27 mouse cellular contexts compared by ENCODE assay signal in genomic region chr1:160785681-160786225, GRCm38 (mm10). TPM values are rescaled to one million over a fixed set of nuclear protein-coding genes. Genes with fewer than 3 reads are reported as not detected.
DNase-seq lines count a peak whose midpoint lies in the region; ATAC-seq and TF ChIP-seq lines count a peak whose summit lies in the region.
"Had no signal": no experiment of that assay in that cellular context is flagged by ENCODE, and none has a peak within 500 bp of the region (broad histone marks: within the 10 kb centered on the region; RNA-seq: fewer than 3 reads in every experiment).

No protein-coding gene starts in this region.

- no peak overlapping the region for H3K4me2 ChIP-seq in kidney, embryonic 15.5 days
- no peak overlapping the region for H3K4me2 ChIP-seq in liver, embryonic 12.5 days
- no peak overlapping the region for H3K4me2 ChIP-seq in liver, postnatal 0 days (ENCODE audit: low read depth, low read length)
- H3K4me2 ChIP-seq: embryonic facial prominence, embryonic 15.5 days; forebrain, embryonic 12.5 days; midbrain, embryonic 15.5 days had no signal

- peak overlapping the region; percentile 99 for H3K27ac ChIP-seq in kidney, adult 2 months (ENCODE audit: insufficient read depth, low read depth, low read length)
- no peak overlapping the region for H3K27ac ChIP-seq in kidney, embryonic 15.5 days
- H3K27ac ChIP-seq in liver, adult 2 months (replicated peaks; ENCODE audit: insufficient read depth, low read depth, low read length) = peak overlapping the region; percentile 69
- no peak overlapping the region for H3K27ac ChIP-seq in liver, embryonic 12.5 days
- H3K27ac ChIP-seq in liver, postnatal 0 days (ENCODE audit: low read depth) = peak overlapping the region; percentile 41
- no peak overlapping the region for H3K27ac ChIP-seq in hindbrain, embryonic 10.5 days
- H3K27ac ChIP-seq: embryonic facial prominence, embryonic 10.5 days; embryonic facial prominence, embryonic 15.5 days; forebrain, embryonic 12.5 days; hindbrain, postnatal 0 days; midbrain, embryonic 10.5 days; midbrain, embryonic 15.5 days had no signal

- no peaks in the 10 kb centered on the region for H3K27me3 ChIP-seq in kidney, adult 2 months (replicated peaks; ENCODE audit: control insufficient read depth, insufficient read depth, low read length)
- H3K27me3 ChIP-seq in kidney, embryonic 15.5 days = no peaks in the 10 kb centered on the region
- H3K27me3 ChIP-seq in liver, adult 2 months (ENCODE audit: control insufficient read depth, insufficient read depth, low read length) = no peaks in the 10 kb centered on the region
- no peaks in the 10 kb centered on the region for H3K27me3 ChIP-seq in liver, embryonic 12.5 days (replicated peaks)
- H3K27me3 ChIP-seq in liver, postnatal 0 days (ENCODE audit: insufficient read depth, low read length) = no peaks in the 10 kb centered on the region
- H3K27me3 ChIP-seq in hindbrain, embryonic 10.5 days (ENCODE audit: insufficient read depth, poor library complexity, severe bottlenecking) = no peaks in the 10 kb centered on the region
- H3K27me3 ChIP-seq: CH12.LX; embryonic facial prominence, embryonic 15.5 days; forebrain, embryonic 12.5 days; midbrain, embryonic 15.5 days had no signal

- H3K36me3 ChIP-seq in kidney, adult 2 months (ENCODE audit: control insufficient read depth, insufficient read depth, low read length) = no peaks in the 10 kb centered on the region
- no peaks in the 10 kb centered on the region for H3K36me3 ChIP-seq in kidney, embryonic 15.5 days
- H3K36me3 ChIP-seq in liver, adult 2 months (ENCODE audit: control insufficient read depth, insufficient read depth, low read length) = no peaks in the 10 kb centered on the region
- H3K36me3 ChIP-seq in liver, embryonic 12.5 days = no peaks in the 10 kb centered on the region
- H3K36me3 ChIP-seq in liver, postnatal 0 days (replicated peaks; ENCODE audit: insufficient read depth, low read length) = no peaks in the 10 kb centered on the region
- no peaks in the 10 kb centered on the region for H3K36me3 ChIP-seq in hindbrain, embryonic 10.5 days
- H3K36me3 ChIP-seq: embryonic facial prominence, embryonic 10.5 days; embryonic facial prominence, embryonic 15.5 days; forebrain, embryonic 12.5 days; midbrain, embryonic 10.5 days; midbrain, embryonic 15.5 days had no signal

- TF ChIP-seq CTCF in kidney, adult 2 months (conservative IDR thresholded peaks at IDR 0.05; ENCODE audit: insufficient read depth, insufficient read length, low read depth, low read length) = no peak
- no peak for TF ChIP-seq CTCF in liver, adult 2 months (IDR thresholded peaks at IDR 0.05; ENCODE audit: low read depth, low read length)
- no peak for TF ChIP-seq CTCF in liver, postnatal 0 days (IDR thresholded peaks at IDR 0.05; ENCODE audit: low read depth)

- H3K9ac ChIP-seq in kidney, embryonic 15.5 days = no peak overlapping the region
- H3K9ac ChIP-seq in liver, adult 2 months (ENCODE audit: low read depth, low read length) = no peak overlapping the region
- no peak overlapping the region for H3K9ac ChIP-seq in liver, embryonic 12.5 days
- no peak overlapping the region for H3K9ac ChIP-seq in liver, postnatal 0 days (replicated peaks)
- H3K9ac ChIP-seq: embryonic facial prominence, embryonic 15.5 days; forebrain, embryonic 12.5 days; forebrain, postnatal 0 days; midbrain, embryonic 15.5 days had no signal

- 37% methylated on average over 4 of the region's 4 CpGs for WGBS in kidney, adult 2 months
- WGBS in kidney, embryonic 15.5 days = 69% methylated on average over 4 of the region's 4 CpGs
- 30% methylated on average over 4 of the region's 4 CpGs for WGBS in liver, adult 2 months
- WGBS in liver, embryonic 12.5 days (ENCODE audit: insufficient replicate concordance) = 80% methylated on average over 4 of the region's 4 CpGs
- 61% methylated on average over 4 of the region's 4 CpGs for whole genome bisulfite sequencing in liver, postnatal 0 days (ENCODE audit: insufficient replicate concordance)
- 84% methylated on average over 4 of the region's 4 CpGs for WGBS in hindbrain, embryonic 10.5 days

- TF ChIP-seq POLR2A in kidney, adult 2 months (IDR thresholded peaks at IDR 0.05; ENCODE audit: low read depth, low read length) = no peak
- TF ChIP-seq POLR2A in liver, adult 2 months (IDR thresholded peaks at IDR 0.05; ENCODE audit: extremely low read depth, insufficient read depth, low read length) = no peak

- H3K4me3 ChIP-seq in kidney, adult 2 months (ENCODE audit: insufficient read depth, low read depth, low read length) = no peak overlapping the region
- H3K4me3 ChIP-seq in kidney, embryonic 15.5 days (replicated peaks) = no peak overlapping the region
- H3K4me3 ChIP-seq in liver, adult 2 months (ENCODE audit: insufficient read depth, low read depth, low read length) = no peak overlapping the region
- no peak overlapping the region for H3K4me3 ChIP-seq in liver, embryonic 12.5 days
- no peak overlapping the region for H3K4me3 ChIP-seq in liver, postnatal 0 days (ENCODE audit: low read depth, low read length)
- H3K4me3 ChIP-seq in hindbrain, embryonic 10.5 days = no peak overlapping the region
- H3K4me3 ChIP-seq: embryonic facial prominence, embryonic 10.5 days; embryonic facial prominence, embryonic 15.5 days; forebrain, embryonic 12.5 days; midbrain, embryonic 10.5 days; midbrain, embryonic 15.5 days had no signal

- TF ChIP-seq EP300 in liver, postnatal 0 days (IDR thresholded peaks at IDR 0.05; ENCODE audit: low read depth) = no peak

- ATAC-seq in kidney, embryonic 15.5 days (replicated peaks; ENCODE audit: low FRiP score) = no peak
- ATAC-seq in liver, embryonic 12.5 days = no peak
- peak; percentile 46; the same call in 1 of the 2 replicates for ATAC-seq in liver, postnatal 0 days
- ATAC-seq: forebrain, postnatal 0 days; hindbrain, postnatal 0 days; midbrain, embryonic 15.5 days had no signal

- peaks cover 18% of the 10 kb centered on the region; the same call in 1 of the 2 replicates for H3K79me2 ChIP-seq in liver, adult 2 months (ENCODE audit: control insufficient read depth, insufficient read depth, low read length)

- H3K4me1 ChIP-seq in kidney, adult 2 months (ENCODE audit: control insufficient read depth, insufficient read depth, low read length) = peaks cover 20% of the 10 kb centered on the region
- no peaks in the 10 kb centered on the region for H3K4me1 ChIP-seq in kidney, embryonic 15.5 days
- H3K4me1 ChIP-seq in liver, adult 2 months (ENCODE audit: control insufficient read depth, insufficient read depth, low read length) = peaks cover 27% of the 10 kb centered on the region
- peaks cover 47% of the 10 kb centered on the region for H3K4me1 ChIP-seq in liver, embryonic 12.5 days
- peaks cover 16% of the 10 kb centered on the region for H3K4me1 ChIP-seq in liver, postnatal 0 days (ENCODE audit: insufficient read depth)
- no peaks in the 10 kb centered on the region for H3K4me1 ChIP-seq in hindbrain, embryonic 10.5 days (replicated peaks)
- H3K4me1 ChIP-seq: embryonic facial prominence, embryonic 10.5 days; embryonic facial prominence, embryonic 15.5 days; forebrain, embryonic 12.5 days; midbrain, embryonic 10.5 days; midbrain, embryonic 15.5 days had no signal

- no peaks in the 10 kb centered on the region for H3K9me3 ChIP-seq in kidney, embryonic 15.5 days (replicated peaks)
- no peaks in the 10 kb centered on the region for H3K9me3 ChIP-seq in liver, embryonic 12.5 days (replicated peaks)
- no peaks in the 10 kb centered on the region for H3K9me3 ChIP-seq in liver, postnatal 0 days (ENCODE audit: low read length)
- H3K9me3 ChIP-seq in hindbrain, embryonic 10.5 days = no peaks in the 10 kb centered on the region
- H3K9me3 ChIP-seq: embryonic facial prominence, embryonic 10.5 days; embryonic facial prominence, embryonic 15.5 days; forebrain, embryonic 12.5 days; midbrain, embryonic 10.5 days; midbrain, embryonic 15.5 days had no signal

- DNase-seq in kidney, adult 2 months = peak; percentile 78
- peak; percentile 96 for DNase-seq in liver, adult 2 months (ENCODE audit: extremely low read depth, low read depth, low spot score)
- peak; percentile 45 for DNase-seq in CD4-positive, CD25-positive, alpha-beta regulatory T cell, adult 2 months (ENCODE audit: low read depth, low spot score)
- DNase-seq in liver, postnatal 0 days = no peak
- no peak for DNase-seq in spleen, adult 12 weeks (ENCODE audit: low spot score)
- no peak for DNase-seq in hindbrain, embryonic 10.5 days (ENCODE audit: low spot score)
- DNase-seq: adrenal gland, adult 2 months; adrenal gland, postnatal 36 days; cerebellum, adult 18-20 months; cerebellum, postnatal 10 days; forebrain, postnatal 0 days; heart, postnatal 14 days; left cerebral cortex, postnatal 4 days; lung, adult 2 months; lung, postnatal 14 days; right cerebral cortex, postnatal 25 days; spleen, adult 18-20 months; thymus, postnatal 14 days had no signal

RNA-seq across cellular contexts. Expression of gene Rabgap1l, which starts 7.3 kb away (rescaled TPM):
- 8.8 and 12.9 TPM in 2 replicates for polyA plus RNA-seq in kidney, adult 2 months (2012; rRNA removed)
- polyA plus RNA-seq in kidney, embryonic 15.5 days (2015; fragmentation: Nextera tagmentation; extraction: Ambion mirVana) = 10.1 and 10.8 TPM in 2 replicates
- 64.6 and 78.7 TPM in 2 replicates for total RNA-seq in liver, adult 2 months (2014; rRNA removed)
- polyA plus RNA-seq in liver, adult 2 months (2012; rRNA removed) = 4.7 and 6.4 TPM in 2 replicates
- 55.7 and 55.8 TPM in 2 replicates for polyA plus RNA-seq in liver, embryonic 12.5 days (2016; fragmentation: Nextera tagmentation; extraction: Ambion mirVana)
- 20.9 and 21.6 TPM in 2 replicates for polyA plus RNA-seq in liver, postnatal 0 days (2015; fragmentation: Nextera tagmentation; extraction: Ambion mirVana)
- polyA plus RNA-seq in hindbrain, embryonic 10.5 days (2016; fragmentation: Nextera tagmentation; extraction: Ambion mirVana) = 8.0 and 9.8 TPM in 2 replicates

Comparison
In these comparisons a context has a peak if more than half of its experiments do, and no peak if none do; other contexts are left out.
1. DNase-seq: peak in kidney, adult 2 months (single experiment), liver, adult 2 months (single experiment) and CD4-positive, CD25-positive, alpha-beta regulatory T cell, adult 2 months (single experiment); none in liver, postnatal 0 days (single experiment), spleen, adult 12 weeks (single experiment) and hindbrain, embryonic 10.5 days (single experiment).
2. H3K27ac ChIP-seq: peak in kidney, adult 2 months (single experiment), liver, adult 2 months (single experiment) and liver, postnatal 0 days (single experiment); none in kidney, embryonic 15.5 days (single experiment), liver, embryonic 12.5 days (single experiment) and hindbrain, embryonic 10.5 days (single experiment).